ENCODE assay signal across 8 mouse cellular contexts in genomic region chr13:31956584-31956983, GRCm38 (mm10).
DNase-seq lines count a peak whose midpoint lies in the region; ATAC-seq and TF ChIP-seq lines count a peak whose summit lies in the region.

No protein-coding gene starts in this region.

- no peak overlapping the region for H3K4me3 ChIP-seq in kidney, embryonic 15.5 days (replicated peaks)
- no peak overlapping the region for H3K4me3 ChIP-seq in E14TG2a.4 (replicated peaks; ENCODE audit: low read length)
- H3K4me3 ChIP-seq in midbrain, embryonic 13.5 days (replicated peaks): no peak overlapping the region

- TF ChIP-seq POLR2A in brain, embryonic 14.5 days (IDR thresholded peaks at IDR 0.05; ENCODE audit: borderline replicate concordance, extremely low read depth, insufficient read depth, insufficient read length, poor library complexity, severe bottlenecking): no peak

- H3K36me3 ChIP-seq in kidney, embryonic 15.5 days: no peaks in the 10 kb centered on the region
- no peaks in the 10 kb centered on the region for H3K36me3 ChIP-seq in E14TG2a.4 (ENCODE audit: insufficient read depth, low read length)
- H3K36me3 ChIP-seq in midbrain, embryonic 13.5 days: no peaks in the 10 kb centered on the region

- 82% methylated on average over 6 of the region's 6 CpGs for WGBS in kidney, embryonic 15.5 days
- WGBS in midbrain, embryonic 13.5 days: 83% methylated on average over 6 of the region's 6 CpGs

- no peak overlapping the region for H3K27ac ChIP-seq in kidney, embryonic 15.5 days
- H3K27ac ChIP-seq in midbrain, embryonic 13.5 days: no peak overlapping the region

- no peak overlapping the region for H3K4me2 ChIP-seq in kidney, embryonic 15.5 days
- H3K4me2 ChIP-seq in midbrain, embryonic 13.5 days (replicated peaks): no peak overlapping the region

- peak; percentile 79 for TF ChIP-seq CTCF in E14TG2a.4 (conservative IDR thresholded peaks at IDR 0.05; ENCODE audit: low read length)
- peak; percentile 28; the same call in 1 of the 2 replicates for TF ChIP-seq CTCF in brain, embryonic 14.5 days (IDR thresholded peaks at IDR 0.05; ENCODE audit: borderline replicate concordance, extremely low read depth, insufficient read depth, insufficient read length)

- H3K27me3 ChIP-seq in kidney, embryonic 15.5 days: no peaks in the 10 kb centered on the region
- no peaks in the 10 kb centered on the region for H3K27me3 ChIP-seq in E14TG2a.4 (ENCODE audit: insufficient read depth, low read length)
- no peaks in the 10 kb centered on the region for H3K27me3 ChIP-seq in midbrain, embryonic 13.5 days

- no peak for ATAC-seq in kidney, embryonic 15.5 days (replicated peaks; ENCODE audit: low FRiP score)
- no peak for ATAC-seq in midbrain, embryonic 13.5 days

- peaks cover 24% of the 10 kb centered on the region for H3K4me1 ChIP-seq in kidney, embryonic 15.5 days
- H3K4me1 ChIP-seq in E14TG2a.4 (replicated peaks; ENCODE audit: low read depth, low read length): peaks cover 16% of the 10 kb centered on the region
- H3K4me1 ChIP-seq in midbrain, embryonic 13.5 days (replicated peaks): no peaks in the 10 kb centered on the region; the same call in 1 of the 2 replicates

- no peaks in the 10 kb centered on the region for H3K9me3 ChIP-seq in kidney, embryonic 15.5 days (replicated peaks)
- no peaks in the 10 kb centered on the region for H3K9me3 ChIP-seq in E14TG2a.4 (ENCODE audit: low read length)
- H3K9me3 ChIP-seq in midbrain, embryonic 13.5 days: no peaks in the 10 kb centered on the region

- no peak overlapping the region for H3K9ac ChIP-seq in kidney, embryonic 15.5 days
- H3K9ac ChIP-seq in midbrain, embryonic 13.5 days (replicated peaks): no peak overlapping the region

- DNase-seq in kidney, adult 11 months: peak; percentile 61
- no peak for DNase-seq in brain, embryonic 14.5 days (ENCODE audit: low read depth)
- DNase-seq in induced T-regulatory cell, adult 2 months (ENCODE audit: low read depth): peak; percentile 63
- peak; percentile 78 for DNase-seq in lung, postnatal 36 days
- DNase-seq in thymus, postnatal 4 days: peak; percentile 78
